Mouse (Mus musculus): Measurements from ENCODE around the gene Lef1. TPM values are rescaled to one million over a fixed set of nuclear protein-coding genes. Genes with fewer than 3 reads are reported as not detected.

The Lef1 gene
- total RNA-seq, 2 experiments from 2014 or later: 9.0 to 9.4 TPM

GRCm38 (mm10) chr3:131139345-131140090, 29.2 kb downstream of the Lef1 start:
- DNase-seq (ENCODE audit: low spot score in 2 of 2): no peak

GRCm38 (mm10) chr3:131140091-131140462, 29.8 kb downstream of the Lef1 start:
- no peak for DNase-seq (ENCODE audit: low spot score in 2 of 2)

GRCm38 (mm10) chr3:131141546-131141945, 31.3 kb downstream of the Lef1 start:
- no peak for DNase-seq (ENCODE audit: low spot score in 2 of 2)

GRCm38 (mm10) chr3:131144250-131144649, 34.0 kb downstream of the Lef1 start:
- DNase-seq (ENCODE audit: low spot score in 2 of 2): no peak

- no peak for DNase-seq (ENCODE audit: low spot score in 2 of 2)
Observed at GRCm38 (mm10) chr3:131152921-131153320, 42.6 kb downstream of the Lef1 start.

GRCm38 (mm10) chr3:131153896-131154295, 43.6 kb downstream of the Lef1 start:
- no peak for DNase-seq (ENCODE audit: low spot score in 2 of 2)

- no peak for DNase-seq (ENCODE audit: low spot score in 2 of 2)
Observed at GRCm38 (mm10) chr3:131154576-131154975, 44.3 kb downstream of the Lef1 start.

- DNase-seq (ENCODE audit: low spot score in 2 of 2): no peak
Observed at GRCm38 (mm10) chr3:131155066-131155465, 44.8 kb downstream of the Lef1 start.

GRCm38 (mm10) chr3:131155657-131156056, 45.4 kb downstream of the Lef1 start:
- no peak for DNase-seq (ENCODE audit: low spot score in 2 of 2)

GRCm38 (mm10) chr3:131156377-131156776, 46.1 kb downstream of the Lef1 start:
- DNase-seq (ENCODE audit: low spot score in 2 of 2): no peak

GRCm38 (mm10) chr3:131157471-131157870, 47.2 kb downstream of the Lef1 start:
- no peak for DNase-seq (ENCODE audit: low spot score in 2 of 2)

GRCm38 (mm10) chr3:131159204-131159760, 49.0 kb downstream of the Lef1 start:
- no peak for DNase-seq (ENCODE audit: low spot score in 2 of 2)

- DNase-seq (ENCODE audit: low spot score in 2 of 2): no peak
Observed at GRCm38 (mm10) chr3:131159881-131160615, 49.8 kb downstream of the Lef1 start.

GRCm38 (mm10) chr3:131160921-131161320, 50.6 kb downstream of the Lef1 start:
- DNase-seq (ENCODE audit: low spot score in 2 of 2): no peak

GRCm38 (mm10) chr3:131167731-131168130, 57.5 kb downstream of the Lef1 start:
- DNase-seq (ENCODE audit: low spot score in 2 of 2): no peak

GRCm38 (mm10) chr3:131169161-131169560, 58.9 kb downstream of the Lef1 start:
- no peak for DNase-seq (ENCODE audit: low spot score in 2 of 2)

GRCm38 (mm10) chr3:131170099-131170643, 59.9 kb downstream of the Lef1 start:
- DNase-seq (ENCODE audit: low spot score in 2 of 2): no peak

- no peak for DNase-seq (ENCODE audit: low spot score in 2 of 2)
Observed at GRCm38 (mm10) chr3:131171292-131171960, 61.2 kb downstream of the Lef1 start.

- DNase-seq (ENCODE audit: low spot score in 2 of 2): no peak
Observed at GRCm38 (mm10) chr3:131172293-131172692, 62.0 kb downstream of the Lef1 start.

GRCm38 (mm10) chr3:131181006-131181405, 70.7 kb downstream of the Lef1 start:
- DNase-seq (ENCODE audit: low spot score in 2 of 2): no peak

- DNase-seq (ENCODE audit: low spot score in 2 of 2): no peak
Observed at GRCm38 (mm10) chr3:131182158-131182557, 71.9 kb downstream of the Lef1 start.

Data from layer of hippocampus, postnatal 14 days (tissue).